Mouse (Mus musculus) intestine, embryonic 15.5 days (tissue): ENCODE measurements around the gene Dip2b. TPM values are rescaled to one million over a fixed set of nuclear protein-coding genes. Genes with fewer than 3 reads are reported as not detected.
A peak's percentile ranks its signal among the peaks of the same experiment; 100 is the strongest.

Experiments
- ATAC-seq: fragments of 200-750 bp; cut with Nextera tagmentation; 2 replicates; pipeline ENCODE4 v1.8.0; 2017; ENCODE audit warnings: moderate TSS enrichment, moderate library complexity
- H3K27ac ChIP-seq: fragments of 300-500 bp; sonication (generic); 2 replicates; pipeline ENCODE4 v1.5.1; 2015; ENCODE audit warnings: mild to moderate bottlenecking, inconsistent platforms
- H3K27me3 ChIP-seq: fragments of 300-500 bp; sonication (generic); replicated peaks from 2 replicates; pipeline ENCODE4 v1.6.1; 2015; ENCODE audit warnings: inconsistent platforms
- H3K36me3 ChIP-seq: fragments of 300-500 bp; sonication (generic); 2 replicates; pipeline ENCODE4 v1.6.1; 2015; ENCODE audit warnings: inconsistent platforms
- H3K4me1 ChIP-seq: fragments of 300-500 bp; sonication (generic); replicated peaks from 2 replicates; pipeline ENCODE4 v1.6.1; 2015; ENCODE audit warnings: inconsistent platforms
- H3K4me2 ChIP-seq: fragments of 300-500 bp; sonication (generic); replicated peaks from 2 replicates; pipeline ENCODE4 v1.6.1; 2015; ENCODE audit warnings: mild to moderate bottlenecking, inconsistent platforms
- H3K4me3 ChIP-seq: fragments of 300-500 bp; sonication (generic); replicated peaks from 2 replicates; pipeline ENCODE4 v1.5.1; 2015; ENCODE audit warnings: inconsistent platforms
- H3K9ac ChIP-seq: fragments of 300-500 bp; sonication (generic); 2 replicates; pipeline ENCODE4 v1.6.1; 2015; ENCODE audit warnings: inconsistent platforms
- H3K9me3 ChIP-seq: fragments of 300-500 bp; sonication (generic); 2 replicates; pipeline ENCODE4 v1.6.1; 2016; ENCODE audit warnings: inconsistent platforms
- WGBS: fragments of 180-500 bp; shearing (Covaris S2); methylation state at CpG from one replicate; pipeline ENCODE4 v1.1.7; 2015; 5-methylcytosine and 5-hydroxymethylcytosine counted together
- polyA plus RNA-seq: library from polyadenylated mRNA; unstranded; fragments of >200 nt; fragmentation: Nextera tagmentation; extraction: Ambion mirVana; gene quantifications from 2 replicates; pipeline ENCODE4 v1.2.1, GENCODE M21; 2015

The Dip2b gene
- polyA plus RNA-seq, 1 experiment from 2014 or later: 7.6 TPM

DNA sequence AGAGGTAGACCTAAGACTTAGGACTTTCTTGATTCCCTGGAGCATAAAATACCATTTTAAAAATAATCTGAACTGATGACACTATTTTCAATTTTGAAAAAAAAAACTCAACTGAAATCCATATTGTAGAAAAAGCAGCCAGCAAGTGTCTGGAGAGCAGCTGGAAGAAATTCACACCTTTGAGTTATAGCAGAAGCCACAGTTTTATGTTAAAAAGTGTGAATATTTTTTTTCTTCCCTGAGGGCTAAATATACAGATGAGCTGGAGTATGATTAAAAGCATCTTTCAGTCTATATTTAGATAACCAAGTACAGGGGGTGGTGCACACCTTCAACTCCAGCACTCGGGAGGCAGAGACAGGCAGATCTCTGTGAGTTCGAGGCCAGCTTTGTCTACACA lies 8.6 kb upstream of the Dip2b start:
- Histone ChIP-seq H3K9ac (no peak overlapping the region), H3K4me2 (no peak overlapping the region), H3K4me3 (no peak overlapping the region), H3K27me3 (no peaks in the 10 kb centered on the region), H3K36me3 (no peaks in the 10 kb centered on the region), H3K4me1 (no peaks in the 10 kb centered on the region), H3K9me3 (no peaks in the 10 kb centered on the region), H3K27ac (no peak overlapping the region)
- WGBS: 86% methylated on average over 2 of the region's 2 CpGs
- ATAC-seq: no peak

GRCm38 (mm10) chr15:100032546-100032945 lies 5.9 kb upstream of the Dip2b start:
- no peak overlapping the region for H3K4me2 ChIP-seq
- no peaks in the 10 kb centered on the region for H3K27me3 ChIP-seq
- no peaks in the 10 kb centered on the region for H3K9me3 ChIP-seq
- no peaks in the 10 kb centered on the region for H3K36me3 ChIP-seq
- WGBS: 87% methylated on average over 3 of the region's 3 CpGs
- no peak for ATAC-seq
- no peak overlapping the region for H3K4me3 ChIP-seq
- H3K4me1 ChIP-seq: no peaks in the 10 kb centered on the region
- no peak overlapping the region for H3K27ac ChIP-seq
- H3K9ac ChIP-seq: no peak overlapping the region

GRCm38 (mm10) chr15:100039001-100039701 lies 687 bp downstream of the Dip2b start:
- H3K27me3 ChIP-seq: no peaks in the 10 kb centered on the region
- H3K27ac ChIP-seq: peak overlapping the region; percentile 94
- H3K4me3 ChIP-seq: peak overlapping the region; percentile 97
- H3K4me1 ChIP-seq: peaks cover 22% of the 10 kb centered on the region
- ATAC-seq: peak; percentile 71
- H3K9ac ChIP-seq: peak overlapping the region; percentile 98
- no peaks in the 10 kb centered on the region for H3K36me3 ChIP-seq
- H3K4me2 ChIP-seq: peak overlapping the region; percentile 78
- H3K9me3 ChIP-seq: no peaks in the 10 kb centered on the region
- under 1% methylated on average over 36 of the region's 36 CpGs for WGBS

- WGBS: 34% methylated on average over 14 of the region's 14 CpGs
- peak overlapping the region; percentile 39 for H3K4me2 ChIP-seq
- no peak for ATAC-seq
- peaks cover 24% of the 10 kb centered on the region for H3K4me1 ChIP-seq
- peak overlapping the region; percentile 6; the same call in 1 of the 2 replicates for H3K4me3 ChIP-seq
- no peaks in the 10 kb centered on the region for H3K36me3 ChIP-seq
- H3K9me3 ChIP-seq: no peaks in the 10 kb centered on the region
- H3K27ac ChIP-seq: 0 out of 2 replicates have a peak overlapping the region, but pooled peaks have one; percentile 27
- H3K9ac ChIP-seq: no peak overlapping the region; the same call in 1 of the 2 replicates
- H3K27me3 ChIP-seq: no peaks in the 10 kb centered on the region
Measured at GRCm38 (mm10) chr15:100040541-100041266, 2.2 kb downstream of the Dip2b start.

GRCm38 (mm10) chr15:100041267-100042047 lies 3.0 kb downstream of the Dip2b start:
- no peaks in the 10 kb centered on the region for H3K9me3 ChIP-seq
- H3K9ac ChIP-seq: no peak overlapping the region; the same call in 1 of the 2 replicates
- WGBS: 30% methylated on average over 10 of the region's 10 CpGs
- no peaks in the 10 kb centered on the region for H3K27me3 ChIP-seq
- no peaks in the 10 kb centered on the region for H3K36me3 ChIP-seq
- H3K4me2 ChIP-seq: peak overlapping the region; percentile 39
- H3K4me3 ChIP-seq: 0 out of 2 replicates have a peak overlapping the region, but pooled peaks have one; percentile 6
- ATAC-seq: no peak
- peaks cover 32% of the 10 kb centered on the region for H3K4me1 ChIP-seq
- H3K27ac ChIP-seq: 0 out of 2 replicates have a peak overlapping the region, but pooled peaks have one; percentile 27

DNA sequence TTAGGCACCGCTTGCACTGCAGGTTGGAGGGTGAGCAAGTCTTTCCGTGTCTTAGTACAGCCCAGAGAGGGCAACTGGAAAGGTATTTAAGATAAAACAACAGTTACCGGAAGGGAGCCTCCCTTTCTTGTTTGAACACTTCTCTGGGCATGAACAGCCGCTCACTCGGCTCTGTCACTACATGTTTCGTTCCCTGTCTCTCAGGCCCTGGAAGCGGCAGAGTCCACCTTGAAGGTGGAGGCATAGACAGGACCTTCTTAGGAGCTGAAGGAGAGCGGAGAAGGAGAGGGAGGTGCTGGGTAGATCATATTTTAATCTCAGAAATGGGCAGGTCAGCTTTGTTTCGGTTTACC lies 3.6 kb downstream of the Dip2b start:
- Histone ChIP-seq H3K4me2 (peak overlapping the region; percentile 35), H3K4me1 (peaks cover 32% of the 10 kb centered on the region), H3K9me3 (no peaks in the 10 kb centered on the region), H3K4me3 (no peak overlapping the region), H3K27me3 (no peaks in the 10 kb centered on the region), H3K27ac (0 out of 2 replicates have a peak overlapping the region, but pooled peaks have one; percentile 11), H3K9ac (no peak overlapping the region), H3K36me3 (no peaks in the 10 kb centered on the region)
- 69% methylated on average over 9 of the region's 9 CpGs for WGBS
- ATAC-seq: no peak

DNA sequence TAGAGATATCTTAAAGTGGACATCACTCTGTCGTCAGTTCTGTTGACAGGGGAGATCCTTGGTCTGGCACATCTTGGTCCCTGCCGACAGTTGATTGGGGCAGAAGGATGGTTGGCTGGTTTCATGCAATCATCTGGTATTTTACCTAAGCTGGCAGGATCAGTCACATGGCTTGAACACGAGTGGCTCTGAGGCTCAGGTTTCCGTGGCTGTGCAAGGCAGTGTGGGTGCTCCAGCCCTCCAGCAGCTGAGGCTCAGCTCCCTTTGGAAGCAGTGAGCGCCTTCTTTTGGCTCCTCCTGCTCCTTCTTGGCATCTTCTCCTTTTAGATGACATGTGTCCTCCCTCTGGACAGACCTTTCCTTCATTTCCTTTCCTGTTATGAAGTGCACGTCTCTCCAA lies 7.1 kb downstream of the Dip2b start:
- no peak for ATAC-seq
- 52% methylated on average over 6 of the region's 6 CpGs for WGBS
- no peak overlapping the region for H3K9ac ChIP-seq
- no peaks in the 10 kb centered on the region for H3K9me3 ChIP-seq
- H3K4me3 ChIP-seq: no peak overlapping the region
- no peak overlapping the region for H3K4me2 ChIP-seq
- H3K4me1 ChIP-seq: peaks cover 24% of the 10 kb centered on the region
- H3K36me3 ChIP-seq: no peaks in the 10 kb centered on the region
- H3K27ac ChIP-seq: no peak overlapping the region
- H3K27me3 ChIP-seq: no peaks in the 10 kb centered on the region

DNA sequence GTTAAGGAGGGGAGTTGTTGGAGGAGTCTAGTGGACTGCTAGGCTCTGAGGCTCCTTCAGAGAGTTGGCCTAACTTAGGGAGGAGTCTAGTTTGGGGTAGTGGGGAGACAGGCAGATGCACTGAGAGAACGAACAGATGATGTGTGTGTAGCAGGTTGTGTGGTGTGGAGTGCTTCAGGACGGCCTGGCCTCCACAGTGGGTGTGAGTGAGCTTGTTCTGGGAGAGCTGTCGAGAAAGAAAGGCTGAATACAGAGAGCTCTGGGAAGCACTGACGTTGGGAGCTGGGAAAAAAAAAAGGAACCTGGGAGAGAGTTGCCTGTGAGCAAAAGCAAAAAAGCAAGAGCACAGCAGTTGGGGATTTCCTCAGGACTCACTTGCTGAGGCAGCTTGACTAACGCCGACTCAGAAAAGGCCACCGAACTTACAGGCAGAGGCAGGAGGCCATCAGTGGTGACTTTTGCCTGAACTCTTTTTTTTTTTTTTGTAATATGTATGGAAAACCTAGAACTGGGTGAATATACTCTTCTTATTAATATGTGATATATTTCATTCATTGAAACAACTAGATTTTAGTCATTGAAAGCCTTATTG lies 11.1 kb downstream of the Dip2b start:
- 88% methylated on average over 7 of the region's 7 CpGs for WGBS
- no peak for ATAC-seq

GRCm38 (mm10) chr15:100050940-100051339 lies 12.5 kb downstream of the Dip2b start:
- peak; percentile 43; the same call in 1 of the 2 replicates for ATAC-seq
- H3K4me3 ChIP-seq: no peak overlapping the region
- WGBS: 64% methylated on average over 7 of the region's 7 CpGs
- H3K36me3 ChIP-seq: no peaks in the 10 kb centered on the region
- H3K9ac ChIP-seq: no peak overlapping the region
- H3K4me1 ChIP-seq: peaks cover 10% of the 10 kb centered on the region; the same call in 1 of the 2 replicates
- H3K27ac ChIP-seq: no peak overlapping the region
- H3K9me3 ChIP-seq: no peaks in the 10 kb centered on the region
- no peak overlapping the region for H3K4me2 ChIP-seq
- H3K27me3 ChIP-seq: no peaks in the 10 kb centered on the region

More for the DNA sequence above, 11.1 kb downstream of the Dip2b start:
- Histone ChIP-seq H3K27ac (no peak overlapping the region), H3K4me1 (peaks cover 15% of the 10 kb centered on the region), H3K27me3 (no peaks in the 10 kb centered on the region), H3K9ac (no peak overlapping the region), H3K4me3 (no peak overlapping the region), H3K9me3 (no peaks in the 10 kb centered on the region), H3K36me3 (no peaks in the 10 kb centered on the region), H3K4me2 (no peak overlapping the region)

DNA sequence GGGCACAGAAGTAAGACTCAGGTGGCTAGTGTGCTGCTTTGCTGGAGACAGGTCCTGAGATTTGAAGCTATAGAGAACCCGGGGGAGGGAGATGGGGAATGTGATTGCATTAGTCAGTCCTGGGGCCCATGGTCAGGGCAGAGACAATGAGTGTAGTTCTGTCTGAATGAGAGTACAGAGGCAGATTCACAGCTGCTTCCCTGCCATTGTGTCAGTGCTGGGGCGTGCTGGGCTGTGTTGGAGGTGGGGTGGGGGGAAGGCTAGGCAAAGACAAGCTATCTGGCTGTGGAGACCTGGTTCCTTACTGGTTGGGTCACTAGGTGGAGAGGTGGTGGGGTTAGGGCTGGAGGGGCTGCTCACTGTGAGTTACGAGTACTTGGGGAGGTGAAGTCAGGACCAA lies 14.3 kb downstream of the Dip2b start:
- no peak for ATAC-seq
- 64% methylated on average over 3 of the region's 3 CpGs for WGBS
- H3K4me3 ChIP-seq: no peak overlapping the region
- no peak overlapping the region for H3K9ac ChIP-seq
- H3K9me3 ChIP-seq: no peaks in the 10 kb centered on the region
- H3K27ac ChIP-seq: no peak overlapping the region
- no peaks in the 10 kb centered on the region for H3K27me3 ChIP-seq
- peaks cover 6% of the 10 kb centered on the region; the same call in 1 of the 2 replicates for H3K4me1 ChIP-seq
- no peak overlapping the region for H3K4me2 ChIP-seq
- no peaks in the 10 kb centered on the region for H3K36me3 ChIP-seq

DNA sequence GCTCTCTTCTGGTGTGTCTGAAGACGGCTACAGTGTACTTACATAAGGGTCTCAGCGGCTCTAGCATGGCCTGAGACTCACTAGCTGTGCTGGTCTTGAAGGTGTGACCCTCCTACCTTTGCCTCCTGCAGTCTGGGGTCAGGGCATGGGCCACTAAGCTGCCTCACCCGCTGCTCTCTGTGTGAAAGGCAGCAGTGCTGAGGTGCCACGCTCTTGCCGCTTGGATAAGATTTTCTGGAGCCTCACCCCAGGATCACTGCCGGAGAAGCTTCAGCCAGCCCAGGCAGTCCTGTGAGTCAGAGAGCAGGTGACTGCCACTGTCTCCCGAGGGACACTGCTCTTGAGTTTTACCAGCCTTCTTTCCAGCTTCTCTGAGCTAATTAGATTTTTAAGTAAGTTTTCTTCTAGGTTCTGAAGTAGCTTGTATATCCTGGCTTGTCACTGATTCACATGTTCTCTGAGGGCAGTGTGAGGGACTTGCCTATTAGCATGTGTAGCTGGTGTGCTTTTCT lies 18.0 kb downstream of the Dip2b start:
- Histone ChIP-seq H3K27me3 (no peaks in the 10 kb centered on the region), H3K36me3 (no peaks in the 10 kb centered on the region), H3K4me3 (no peak overlapping the region), H3K9me3 (no peaks in the 10 kb centered on the region), H3K4me1 (peaks cover 20% of the 10 kb centered on the region), H3K9ac (no peak overlapping the region), H3K4me2 (no peak overlapping the region), H3K27ac (no peak overlapping the region)
- no peak for ATAC-seq
- 87% methylated on average over 7 of the region's 7 CpGs for WGBS
